Comparison of ENCODE assay signal across 22 mouse cellular contexts in the genomic region with DNA sequence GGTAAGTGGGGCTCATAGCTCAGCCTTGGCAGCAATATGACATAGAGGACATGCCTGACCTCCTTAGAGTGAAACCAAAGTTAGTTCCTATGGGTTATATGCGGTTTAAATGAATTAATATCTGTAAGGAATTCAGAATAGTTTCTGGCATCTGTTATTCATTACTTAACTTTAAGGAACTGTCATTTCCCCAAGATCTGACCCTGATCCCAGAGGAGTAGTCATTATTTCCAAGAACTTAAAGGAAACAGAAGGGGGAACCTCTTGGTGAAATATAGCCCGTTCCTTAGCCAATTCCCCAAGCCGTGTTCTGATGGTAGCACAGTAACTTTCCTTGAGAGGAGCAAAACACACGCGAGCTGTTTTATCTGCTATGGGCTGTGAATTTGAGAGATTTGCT.
DNase-seq lines count a peak whose midpoint lies in the region; ATAC-seq and TF ChIP-seq lines count a peak whose summit lies in the region.
"Had no signal": no experiment of that assay in that cellular context is flagged by ENCODE, and none has a peak within 500 bp of the region (broad histone marks: within the 10 kb centered on the region; RNA-seq: fewer than 3 reads in every experiment).

No protein-coding gene starts in this region.

- no peak overlapping the region for H3K4me2 ChIP-seq in kidney, postnatal 0 days (ENCODE audit: low read length)
- H3K4me2 ChIP-seq: embryonic facial prominence, embryonic 13.5 days; forebrain, embryonic 13.5 days; forebrain, embryonic 15.5 days had no signal

- ATAC-seq in kidney, postnatal 0 days (replicated peaks; ENCODE audit: low FRiP score, low read depth), result no peak
- ATAC-seq: activated CD4-positive, CD25-positive, alpha-beta regulatory T cell, adult 4 months; CD4-positive, CD25-positive, alpha-beta regulatory T cell, adult 4 months; forebrain, embryonic 13.5 days; forebrain, embryonic 15.5 days; forebrain, postnatal 0 days; Patski had no signal

- TF ChIP-seq CTCF in kidney, postnatal 0 days (IDR thresholded peaks at IDR 0.05; ENCODE audit: low read depth), result no peak

- DNase-seq in kidney, postnatal 0 days (ENCODE audit: low spot score), result peak; percentile 69
- DNase-seq in kidney, adult 11 months, result no peak
- peak; percentile 42 for DNase-seq in forelimb bud, embryonic 11.5 days (ENCODE audit: low read depth, low spot score)
- no peak for DNase-seq in thymus, postnatal 14 days
- no peak for DNase-seq in heart, adult 11 months
- DNase-seq: adrenal gland, adult 8-10 months; adrenal gland, postnatal 14 days; adrenal gland, postnatal 36 days; B cell, adult 2 months; cerebellum, adult 11-12 months; cerebellum, adult 2 months; cerebellum, adult 9-10 months; cerebellum, postnatal 10 days; cerebellum, postnatal 25 days; forebrain, postnatal 0 days had no signal

- no peaks in the 10 kb centered on the region; the same call in 1 of the 2 replicates for H3K27me3 ChIP-seq in kidney, postnatal 0 days (ENCODE audit: insufficient read depth, low read length)
- H3K27me3 ChIP-seq: forebrain, embryonic 15.5 days had no signal

- WGBS in kidney, postnatal 0 days, result 55% methylated on average over 5 of the region's 5 CpGs

- no peak overlapping the region for H3K9ac ChIP-seq in kidney, postnatal 0 days (ENCODE audit: low read depth, low read length)
- H3K9ac ChIP-seq: embryonic facial prominence, embryonic 13.5 days; forebrain, embryonic 13.5 days; forebrain, embryonic 15.5 days; forebrain, postnatal 0 days had no signal

- H3K9me3 ChIP-seq in kidney, postnatal 0 days (replicated peaks; ENCODE audit: low read length), result no peaks in the 10 kb centered on the region
- H3K9me3 ChIP-seq: embryonic facial prominence, embryonic 13.5 days; forebrain, embryonic 13.5 days; forebrain, embryonic 15.5 days; G1E had no signal

- H3K36me3 ChIP-seq in kidney, postnatal 0 days (ENCODE audit: insufficient read depth, low read length), result no peaks in the 10 kb centered on the region
- H3K36me3 ChIP-seq: embryonic facial prominence, embryonic 13.5 days; forebrain, embryonic 15.5 days; G1E had no signal

- no peak overlapping the region for H3K4me3 ChIP-seq in kidney, postnatal 0 days (replicated peaks; ENCODE audit: low read depth, low read length)
- H3K4me3 ChIP-seq: embryonic facial prominence, embryonic 13.5 days; forebrain, embryonic 13.5 days; forebrain, embryonic 15.5 days had no signal

- H3K4me1 ChIP-seq in kidney, postnatal 0 days (replicated peaks; ENCODE audit: insufficient read depth, low read length), result no peaks in the 10 kb centered on the region
- H3K4me1 ChIP-seq: embryonic facial prominence, embryonic 13.5 days; forebrain, embryonic 13.5 days had no signal

- no peak overlapping the region for H3K27ac ChIP-seq in kidney, postnatal 0 days
- H3K27ac ChIP-seq: embryonic facial prominence, embryonic 13.5 days; forebrain, embryonic 13.5 days; forebrain, embryonic 15.5 days had no signal

Comparison
In these comparisons a context has a peak if more than half of its experiments do, and no peak if none do; other contexts are left out.
1. DNase-seq: peak in kidney, postnatal 0 days (single experiment) and forelimb bud, embryonic 11.5 days (single experiment); none in kidney, adult 11 months (single experiment), thymus, postnatal 14 days (single experiment) and heart, adult 11 months (single experiment).